Mouse (Mus musculus): ENCODE measurements around the gene Slc16a12. TPM values are rescaled to one million over a fixed set of nuclear protein-coding genes. Genes with fewer than 3 reads are reported as not detected.
A peak's percentile ranks its signal among the peaks of the same experiment; 100 is the strongest.
"Not testable (repeated sequence)": the region's sequence is repeated elsewhere in the genome, so short reads cannot be mapped to it uniquely, and the experiment has no call there.

The Slc16a12 gene
- polyA plus RNA-seq, 1 experiment from 2014 or later: not detected

DNA sequence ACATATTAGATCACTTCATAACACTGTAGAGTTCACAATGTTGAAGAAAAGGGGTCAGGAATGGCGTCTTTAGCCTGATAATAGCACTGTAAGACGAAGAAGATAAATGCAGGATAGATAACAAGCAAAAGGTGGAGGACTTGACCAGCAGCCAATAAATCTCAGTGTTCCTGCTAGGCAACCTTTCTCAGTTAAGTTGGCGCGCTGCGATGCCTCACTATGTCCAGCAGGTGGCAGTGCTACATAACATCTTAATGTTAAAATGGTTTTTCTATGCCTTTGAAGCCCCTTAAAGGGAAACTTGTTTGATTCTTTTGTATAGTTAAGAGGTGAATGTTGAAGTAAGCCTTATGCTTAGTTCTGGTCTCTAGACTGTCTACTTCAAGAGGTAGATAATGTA is 81.0 kb downstream of the Slc16a12 start:
- Histone ChIP-seq H3K27ac (no peak overlapping the region), H3K36me3 (ENCODE audit: inconsistent target) (no peaks in the 10 kb centered on the region), H3K79me2 (ENCODE audit: inconsistent target) (no peaks in the 10 kb centered on the region), H3K4me3 (ENCODE audit: inconsistent target) (no peak overlapping the region)
- 2% methylated on average over 5 of the region's 5 CpGs for WGBS (ENCODE audit: missing documents)

DNA sequence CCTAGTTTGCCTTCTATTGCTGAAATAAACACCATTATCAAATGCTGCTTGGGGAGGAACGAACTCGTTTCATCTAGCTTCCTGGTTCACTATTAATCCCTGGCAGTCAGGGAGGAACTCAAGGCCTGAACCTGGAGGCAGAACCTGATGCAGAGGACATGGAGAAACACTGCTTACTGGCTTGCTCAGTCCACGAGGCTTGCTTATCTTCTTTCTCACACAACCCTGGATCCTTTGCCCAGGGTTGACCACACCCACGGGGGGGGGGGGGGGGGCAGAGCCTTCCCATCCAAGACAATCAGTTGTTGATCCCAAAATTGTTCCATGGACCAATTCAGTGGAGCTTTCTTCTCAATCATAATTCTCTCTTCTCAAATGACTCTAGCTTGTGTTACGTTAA is 84.3 kb downstream of the Slc16a12 start:
- H3K27ac ChIP-seq: no peak overlapping the region
- no peak overlapping the region for H3K4me3 ChIP-seq (ENCODE audit: inconsistent target)
- H3K36me3 ChIP-seq (ENCODE audit: inconsistent target): no peaks in the 10 kb centered on the region

DNA sequence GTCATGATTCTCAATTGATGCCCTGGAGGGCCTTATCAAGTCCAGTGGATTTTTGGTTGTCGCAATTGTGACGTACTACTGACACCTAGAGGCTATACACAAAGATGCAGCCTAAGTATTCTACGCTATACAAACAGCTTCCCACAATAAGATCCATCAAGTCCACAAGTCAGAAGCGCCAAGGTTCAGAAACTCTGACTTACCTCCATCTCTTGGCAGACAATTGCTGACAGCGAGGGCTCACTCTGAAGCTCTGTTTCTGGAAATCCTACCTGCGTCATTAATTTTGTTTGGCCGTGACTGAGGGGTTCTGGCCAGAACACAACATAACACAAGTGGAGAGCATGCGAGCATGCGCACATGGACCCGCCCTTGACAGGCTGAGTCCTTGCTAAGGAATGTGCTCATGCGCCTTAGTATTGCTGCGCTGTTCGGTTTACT is 85.0 kb downstream of the Slc16a12 start:
- 10% methylated on average over 13 of the region's 13 CpGs for WGBS (ENCODE audit: missing documents)
- Histone ChIP-seq H3K4me3 (ENCODE audit: inconsistent target) (peak overlapping the region; percentile 12; the same call in 1 of the 2 replicates), H3K36me3 (ENCODE audit: inconsistent target) (no peaks in the 10 kb centered on the region), H3K27ac (no peak overlapping the region), H3K79me2 (ENCODE audit: inconsistent target) (no peaks in the 10 kb centered on the region)

More for the DNA sequence above, 84.3 kb downstream of the Slc16a12 start:
- 46% methylated on average over 5 of the region's 5 CpGs for WGBS (ENCODE audit: missing documents)
- no peaks in the 10 kb centered on the region for H3K79me2 ChIP-seq (ENCODE audit: inconsistent target)

DNA sequence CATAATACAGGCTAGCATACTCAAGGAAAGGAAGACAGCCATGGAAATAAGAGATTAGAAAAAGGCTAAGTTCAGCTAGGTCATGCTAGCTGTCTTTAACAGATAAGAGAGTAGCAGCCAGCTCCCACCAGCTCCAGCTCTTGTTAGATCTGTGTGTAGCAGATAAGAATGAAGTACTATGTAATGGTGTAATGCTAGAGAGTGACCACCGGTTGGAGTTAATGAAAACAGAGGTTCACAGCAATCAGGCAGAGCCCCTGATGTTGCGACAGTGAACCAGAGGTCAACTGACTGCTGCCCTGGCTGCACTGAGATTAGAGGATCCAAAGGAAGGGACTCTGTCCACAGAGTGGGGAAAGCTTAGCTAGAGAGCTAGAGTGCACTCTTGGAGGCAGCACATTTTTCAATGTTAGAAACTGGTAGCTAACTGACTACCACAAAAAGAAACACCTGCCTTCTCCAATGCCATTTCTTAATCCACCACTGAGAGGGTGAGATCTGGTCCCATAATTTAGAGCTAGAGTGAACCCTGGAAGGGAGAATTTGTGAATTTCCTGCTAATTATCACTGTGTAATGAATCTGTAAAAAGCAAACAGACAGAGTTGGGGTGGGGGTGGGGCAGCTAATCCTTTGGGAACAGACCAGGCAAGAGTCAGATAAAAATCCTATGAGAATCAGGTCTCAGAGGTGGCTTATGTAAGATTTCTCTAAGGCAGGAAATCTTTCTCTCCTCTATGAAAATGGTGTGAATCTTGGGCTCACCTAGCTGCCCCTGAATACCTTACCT is 90.4 kb downstream of the Slc16a12 start:
- no peak overlapping the region for H3K27ac ChIP-seq

DNA sequence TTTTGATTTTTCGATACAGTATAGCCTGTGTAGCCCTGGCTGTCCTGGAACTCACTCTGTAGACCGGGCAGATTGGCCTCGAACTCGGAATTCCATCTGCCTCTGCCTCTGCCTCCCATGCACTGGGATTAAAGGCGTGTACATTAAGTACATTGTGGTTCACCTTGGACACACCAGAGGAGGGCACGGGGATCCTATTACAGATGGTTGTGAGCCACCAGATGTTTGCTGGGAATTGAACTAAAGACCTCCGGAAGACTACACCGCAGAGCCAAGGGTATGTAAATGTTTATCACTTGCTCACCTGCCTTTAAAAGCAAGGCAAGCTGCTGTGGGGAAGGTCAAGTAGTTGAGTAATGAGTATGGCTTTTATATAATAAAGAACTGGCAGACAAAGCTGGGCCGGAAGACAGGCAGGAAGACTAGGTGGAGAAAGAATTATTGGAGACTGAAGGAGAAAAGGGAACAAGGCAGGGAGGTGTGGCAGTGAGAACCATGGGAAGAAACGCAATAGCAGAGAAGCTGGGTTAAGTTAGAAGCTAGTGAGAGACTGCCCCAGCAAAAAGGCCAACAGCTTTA is 91.8 kb downstream of the Slc16a12 start:
- H3K27ac ChIP-seq: no peak overlapping the region
- no peak overlapping the region for H3K4me3 ChIP-seq (ENCODE audit: inconsistent target)
- no peaks in the 10 kb centered on the region for H3K79me2 ChIP-seq (ENCODE audit: inconsistent target)
- H3K36me3 ChIP-seq (ENCODE audit: inconsistent target): peaks cover 3% of the 10 kb centered on the region; the same call in 1 of the 2 replicates
- 81% methylated on average over 10 of the region's 10 CpGs for WGBS (ENCODE audit: missing documents)

More for the DNA sequence above, 90.4 kb downstream of the Slc16a12 start:
- H3K79me2 ChIP-seq (ENCODE audit: inconsistent target): no peaks in the 10 kb centered on the region
- no peaks in the 10 kb centered on the region for H3K36me3 ChIP-seq (ENCODE audit: inconsistent target)
- no peak overlapping the region for H3K4me3 ChIP-seq (ENCODE audit: inconsistent target)
- 35% methylated on average over 2 of the region's 2 CpGs for WGBS (ENCODE audit: missing documents)

DNA sequence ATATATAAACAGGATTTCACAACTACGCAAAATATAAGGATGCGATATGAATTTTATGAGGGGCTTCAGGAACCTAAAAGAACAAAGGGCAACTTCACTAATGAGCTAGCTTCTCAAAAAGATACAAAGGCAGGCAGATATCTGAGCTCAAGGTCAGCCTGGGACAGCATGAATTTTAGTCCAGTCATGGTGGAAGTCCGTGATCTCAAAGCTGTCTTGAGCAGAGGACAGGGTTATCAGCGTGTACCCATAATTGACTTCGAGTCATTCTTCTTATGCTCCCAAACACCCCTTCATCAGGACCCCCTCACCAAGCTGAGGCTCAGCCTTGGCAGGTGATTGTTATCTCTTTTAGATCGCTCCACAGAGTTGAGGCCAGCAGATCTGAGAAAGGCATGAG is 96.1 kb downstream of the Slc16a12 start:
- Histone ChIP-seq H3K79me2 (ENCODE audit: inconsistent target) (peaks cover 24% of the 10 kb centered on the region; the same call in 1 of the 2 replicates), H3K4me3 (ENCODE audit: inconsistent target) (no peak overlapping the region), H3K36me3 (ENCODE audit: inconsistent target) (peaks cover 46% of the 10 kb centered on the region), H3K27ac (no peak overlapping the region)
- WGBS (ENCODE audit: missing documents): 91% methylated on average over 6 of the region's 6 CpGs

DNA sequence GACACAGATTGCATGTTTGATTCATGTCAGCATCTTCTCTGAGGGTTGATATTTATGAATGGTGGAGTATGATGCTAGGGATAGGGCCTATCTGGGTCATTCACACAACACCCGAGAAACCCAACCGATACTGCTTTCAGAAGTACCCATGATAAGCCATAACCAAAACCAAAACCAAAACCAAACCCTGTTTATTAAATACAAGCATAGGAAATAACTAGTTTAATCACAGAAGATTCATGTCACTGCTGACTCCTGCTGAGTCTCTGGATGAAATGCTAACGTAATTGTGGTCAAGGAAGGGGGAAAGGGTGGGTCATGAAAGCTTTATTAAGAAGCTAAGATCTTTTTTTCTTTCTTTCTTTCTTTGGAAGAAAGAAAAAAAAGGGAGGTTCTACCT is 96.8 kb downstream of the Slc16a12 start:
- H3K27ac ChIP-seq: no peak overlapping the region
- H3K4me3 ChIP-seq (ENCODE audit: inconsistent target): no peak overlapping the region
- H3K79me2 ChIP-seq (ENCODE audit: inconsistent target): peaks cover 32% of the 10 kb centered on the region; the same call in 1 of the 2 replicates
- H3K36me3 ChIP-seq (ENCODE audit: inconsistent target): peaks cover 53% of the 10 kb centered on the region
- WGBS (ENCODE audit: missing documents): 59% methylated on average over 3 of the region's 3 CpGs

DNA sequence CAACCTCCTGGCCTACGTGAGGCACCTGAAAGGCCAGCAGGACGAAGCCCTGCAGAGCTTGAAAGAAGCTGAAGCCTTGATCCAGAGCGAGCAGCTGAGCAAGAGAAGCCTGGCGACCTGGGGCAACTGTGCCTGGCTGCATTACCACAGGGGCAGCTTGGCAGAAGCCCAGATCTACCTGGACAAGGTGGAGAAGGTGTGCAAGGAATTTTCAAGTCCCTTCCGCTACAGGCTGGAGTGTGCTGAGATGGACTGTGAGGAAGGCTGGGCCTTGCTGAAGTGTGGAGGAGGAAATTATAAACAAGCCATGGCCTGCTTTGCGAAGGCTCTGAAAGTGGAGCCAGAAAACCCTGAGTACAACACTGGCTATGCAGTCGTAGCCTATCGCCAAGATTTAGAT is 99.5 kb downstream of the Slc16a12 start:
- WGBS (ENCODE audit: missing documents): 96% methylated on average over 4 of the region's 8 CpGs
- Histone ChIP-seq H3K79me2 (ENCODE audit: inconsistent target) (peaks cover 58% of the 10 kb centered on the region), H3K36me3 (ENCODE audit: inconsistent target) (peaks cover 64% of the 10 kb centered on the region)
- not testable (repeated sequence) for H3K27ac ChIP-seq; H3K4me3 ChIP-seq (ENCODE audit: inconsistent target)

DNA sequence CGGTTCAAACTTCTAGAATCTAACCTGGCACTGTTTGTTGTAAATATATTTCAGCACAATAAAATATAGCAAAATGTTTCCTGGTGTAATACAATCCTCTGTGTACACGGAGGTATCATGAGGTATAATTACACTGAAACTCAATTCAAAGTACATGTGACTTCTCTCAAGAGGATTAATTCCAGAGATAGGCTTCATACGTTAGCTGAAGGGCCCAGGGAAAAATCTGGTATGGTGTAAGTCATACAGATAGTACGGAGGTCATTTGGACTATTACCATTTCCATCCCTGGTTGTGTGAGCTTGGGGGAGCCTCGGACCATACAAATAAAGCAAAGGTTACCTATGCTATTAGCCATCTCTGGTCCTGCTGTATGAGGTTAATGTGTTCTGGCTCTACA is 104.5 kb downstream of the Slc16a12 start:
- no peak overlapping the region; the same call in 1 of the 2 replicates for H3K4me3 ChIP-seq (ENCODE audit: inconsistent target)
- H3K27ac ChIP-seq: no peak overlapping the region
- peaks cover 34% of the 10 kb centered on the region for H3K36me3 ChIP-seq (ENCODE audit: inconsistent target)
- 93% methylated on average over 5 of the region's 5 CpGs for WGBS (ENCODE audit: missing documents)
- peaks cover 74% of the 10 kb centered on the region for H3K79me2 ChIP-seq (ENCODE audit: inconsistent target)

DNA sequence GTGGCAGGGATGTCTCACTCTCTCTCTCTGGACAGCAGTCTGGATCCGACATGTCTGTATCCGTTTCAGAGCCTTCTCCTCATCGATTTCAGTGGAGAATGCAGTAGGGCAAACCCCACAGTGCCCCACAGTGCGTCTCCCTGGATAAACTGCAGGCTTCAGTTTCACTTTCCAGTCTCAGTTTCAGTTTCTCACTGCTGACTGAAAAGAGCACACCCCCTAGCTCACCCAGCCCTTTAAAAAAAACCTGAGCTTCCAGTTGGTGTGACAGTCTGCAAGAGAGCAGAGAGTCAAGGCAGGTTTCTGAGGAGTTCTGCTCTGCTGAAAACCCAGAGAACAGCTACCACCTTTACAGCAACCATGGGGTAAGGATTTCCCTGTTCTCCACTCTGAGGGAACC is 106.5 kb downstream of the Slc16a12 start, which contains the start of the genes Ifit1bl2 and Ifit1:
Gene Ifit1bl2, minus strand, starts transcription at position 121 of the 400 bp plus-strand sequence.
Gene Ifit1, plus strand, starts transcription at position 249 of the 400 bp plus-strand sequence.
- Histone ChIP-seq H3K79me2 (ENCODE audit: inconsistent target) (peaks cover 56% of the 10 kb centered on the region), H3K36me3 (ENCODE audit: inconsistent target) (peaks cover 14% of the 10 kb centered on the region), H3K4me3 (ENCODE audit: inconsistent target) (peak within 1 kb of the TSS; percentile 56), H3K27ac (peak within 1 kb of the TSS; percentile 49)
- WGBS (ENCODE audit: missing documents): 5% methylated on average over 4 of the region's 4 CpGs

DNA sequence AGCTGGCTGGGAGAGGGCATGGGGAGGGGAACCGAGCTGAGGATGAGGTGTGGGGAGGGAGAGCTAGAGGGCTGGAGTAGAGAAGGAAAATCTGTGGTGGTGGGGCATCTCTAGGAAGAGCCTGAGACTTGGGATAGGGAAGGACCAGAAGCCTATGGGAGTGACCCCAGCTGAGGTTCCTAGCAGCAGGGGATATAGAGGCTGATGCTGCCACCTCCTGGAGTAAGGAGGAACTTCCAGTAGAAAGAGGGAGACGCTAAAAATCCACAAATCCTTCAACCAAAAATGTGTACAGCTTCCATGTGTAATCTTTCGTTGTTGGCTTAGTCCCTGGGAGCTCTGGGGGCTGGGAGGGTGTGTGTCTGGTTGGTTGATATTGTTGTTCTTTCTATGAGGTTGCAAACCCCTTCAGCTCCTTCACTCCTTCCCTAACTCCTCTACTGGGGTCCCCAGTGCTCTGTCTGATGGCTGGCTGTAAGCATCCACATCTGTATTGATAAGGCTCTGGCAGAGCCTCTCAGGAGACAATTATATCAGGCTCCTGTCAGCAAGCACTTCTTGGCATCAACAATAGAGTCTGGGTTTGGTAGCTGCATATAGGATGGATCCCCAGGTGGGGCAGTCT is 110.0 kb downstream of the Slc16a12 start:
- H3K4me3 ChIP-seq (ENCODE audit: inconsistent target): no peak overlapping the region
- 29% methylated on average over 3 of the region's 3 CpGs for WGBS (ENCODE audit: missing documents)
- H3K36me3 ChIP-seq (ENCODE audit: inconsistent target): no peaks in the 10 kb centered on the region
- H3K27ac ChIP-seq: no peak overlapping the region
- peaks cover 20% of the 10 kb centered on the region for H3K79me2 ChIP-seq (ENCODE audit: inconsistent target)

DNA sequence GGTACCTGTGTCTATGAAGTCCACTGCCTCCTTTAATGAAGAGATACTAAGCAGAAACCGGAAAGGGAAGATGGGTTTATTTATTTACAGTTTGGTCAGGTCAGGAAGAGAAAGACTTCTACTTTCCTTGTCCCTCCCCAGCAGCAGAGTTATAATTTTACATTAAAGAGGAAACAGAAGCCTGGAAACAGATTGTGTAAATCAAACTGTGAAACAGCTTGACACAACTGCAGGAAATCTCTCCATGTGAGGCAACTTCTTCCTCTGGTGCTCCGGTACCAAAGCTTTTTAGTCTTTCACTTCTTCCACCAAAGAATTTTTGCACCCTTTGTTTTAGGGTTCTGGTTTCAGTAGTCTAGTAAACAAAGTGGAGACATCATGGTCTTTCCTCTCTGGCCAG is 113.6 kb downstream of the Slc16a12 start:
- no peaks in the 10 kb centered on the region for H3K36me3 ChIP-seq (ENCODE audit: inconsistent target)
- H3K79me2 ChIP-seq (ENCODE audit: inconsistent target): no peaks in the 10 kb centered on the region
- H3K27ac ChIP-seq: no peak overlapping the region; the same call in 1 of the 2 replicates
- WGBS (ENCODE audit: missing documents): 0% methylated on average over 2 of the region's 2 CpGs
- no peak overlapping the region for H3K4me3 ChIP-seq (ENCODE audit: inconsistent target)

DNA sequence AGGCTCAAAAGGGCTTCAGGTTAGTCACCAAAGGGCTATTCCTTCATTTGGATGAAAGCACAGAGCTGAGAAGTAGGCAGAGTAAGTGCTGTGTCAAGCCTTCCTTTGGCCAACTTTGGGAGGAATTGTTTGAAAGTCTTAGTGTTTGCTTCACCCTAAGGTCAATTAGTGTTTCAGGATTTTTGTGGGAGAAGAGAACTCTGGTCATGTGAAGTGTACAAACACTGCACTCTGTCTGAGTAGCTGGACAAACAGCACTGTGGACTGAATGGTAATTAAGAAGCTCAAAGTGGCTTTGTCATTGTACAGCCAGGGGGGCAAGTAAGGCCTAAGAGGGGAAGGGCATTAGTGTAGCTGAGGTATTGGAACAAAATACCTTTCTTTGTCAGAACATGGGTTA is 115.6 kb downstream of the Slc16a12 start:
- no peak overlapping the region for H3K4me3 ChIP-seq (ENCODE audit: inconsistent target)
- H3K36me3 ChIP-seq (ENCODE audit: inconsistent target): no peaks in the 10 kb centered on the region
- no peaks in the 10 kb centered on the region for H3K79me2 ChIP-seq (ENCODE audit: inconsistent target)
- no peak overlapping the region for H3K27ac ChIP-seq

DNA sequence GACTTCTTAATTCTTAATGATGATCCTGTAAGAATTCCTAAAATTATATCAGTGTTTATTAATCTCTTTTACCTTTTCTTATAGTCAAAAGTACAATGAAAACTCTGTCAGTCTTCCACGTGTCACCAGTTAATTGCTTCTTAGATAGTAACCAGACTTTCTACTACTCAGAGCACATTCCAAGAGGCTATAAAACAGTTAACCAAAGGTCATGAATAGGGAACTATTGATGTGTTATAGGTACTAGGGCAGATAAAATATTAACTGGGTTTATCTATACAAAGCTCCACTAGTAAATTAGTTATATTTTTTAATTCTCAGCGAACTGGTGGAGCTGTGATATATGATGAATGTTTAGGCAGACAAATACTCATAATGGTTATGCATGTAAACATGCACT is 119.6 kb downstream of the Slc16a12 start:
- no peak overlapping the region for H3K4me3 ChIP-seq (ENCODE audit: inconsistent target)
- 90% methylated on average over 2 of the region's 2 CpGs for WGBS (ENCODE audit: missing documents)
- no peaks in the 10 kb centered on the region for H3K36me3 ChIP-seq (ENCODE audit: inconsistent target)
- H3K27ac ChIP-seq: no peak overlapping the region
- no peaks in the 10 kb centered on the region for H3K79me2 ChIP-seq (ENCODE audit: inconsistent target)

DNA sequence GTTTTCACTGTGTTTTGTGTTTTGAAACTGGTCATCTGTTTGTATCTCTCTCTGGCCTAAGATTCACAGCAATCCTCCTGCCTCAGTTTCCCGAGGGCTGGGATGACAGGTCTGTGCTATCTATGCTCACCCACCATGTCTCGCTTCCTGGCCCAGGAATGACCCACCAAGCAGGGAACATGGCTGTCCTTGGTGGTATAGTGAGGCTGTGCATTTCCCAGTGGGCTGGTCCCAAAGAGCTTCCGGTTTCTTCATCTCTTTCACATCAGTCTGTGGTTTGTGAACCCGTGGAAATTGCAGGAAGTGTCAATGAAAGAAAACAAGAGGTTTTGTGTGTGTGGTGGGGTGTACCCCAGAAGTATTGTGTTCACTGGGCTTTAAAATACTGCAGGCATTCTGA is 122.4 kb downstream of the Slc16a12 start:
- 47% methylated on average over 4 of the region's 4 CpGs for WGBS (ENCODE audit: missing documents)
- H3K27ac ChIP-seq: no peak overlapping the region
- no peaks in the 10 kb centered on the region for H3K79me2 ChIP-seq (ENCODE audit: inconsistent target)
- H3K36me3 ChIP-seq (ENCODE audit: inconsistent target): no peaks in the 10 kb centered on the region
- no peak overlapping the region for H3K4me3 ChIP-seq (ENCODE audit: inconsistent target)

Data from macrophage (primary cell).